Mouse (Mus musculus): Measurements from ENCODE around the gene Enpp1. TPM values are rescaled to one million over a fixed set of nuclear protein-coding genes. Genes with fewer than 3 reads are reported as not detected.

Enpp1 gene
- total and polyA plus RNA-seq, 3 experiments: 0.12 to 0.15 TPM; not detected in 1

DNA sequence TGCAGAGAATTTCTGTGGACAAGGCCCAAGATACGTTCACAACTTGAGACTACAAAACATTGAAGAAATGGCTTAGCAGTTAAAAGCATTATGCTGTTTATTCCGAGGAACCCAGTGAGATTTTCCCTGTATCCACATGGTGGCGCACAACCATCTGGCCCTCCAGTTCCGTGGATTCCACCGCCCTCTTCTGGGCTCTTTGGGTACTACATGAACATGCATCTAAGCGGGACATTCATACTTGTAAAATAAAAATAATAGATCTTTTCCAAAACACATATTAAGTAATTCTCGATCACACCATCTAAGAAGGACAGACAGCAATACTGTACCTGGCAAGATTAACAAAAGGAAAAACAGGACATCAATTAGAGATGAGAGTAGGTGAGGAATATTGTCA lies 89.4 kb downstream of the Enpp1 start:
- TF ChIP-seq GABPA (IDR thresholded peaks at IDR 0.05; ENCODE audit: low read depth, low read length) (no peak), RAD21 (IDR thresholded peaks at IDR 0.05; ENCODE audit: low read depth, low read length) (peak; percentile 68), ELF1 (IDR thresholded peaks at IDR 0.05; ENCODE audit: low read depth, low read length) (peak; percentile 14; the same call in 1 of the 2 replicates), UBTF (IDR thresholded peaks at IDR 0.05; ENCODE audit: borderline replicate concordance, insufficient read depth, low read depth, low read length) (no peak), CHD1 (IDR thresholded peaks at IDR 0.05; ENCODE audit: low read depth, low read length) (no peak), MXI1 (IDR thresholded peaks at IDR 0.05; ENCODE audit: low read depth, low read length) (no peak), MYB (IDR thresholded peaks at IDR 0.05; ENCODE audit: low read depth, low read length) (no peak), BHLHE40 (IDR thresholded peaks at IDR 0.05; ENCODE audit: borderline replicate concordance, low read depth, low read length) (no peak), ZNF384 (IDR thresholded peaks at IDR 0.05; ENCODE audit: low read depth, low read length) (no peak), TBP (IDR thresholded peaks at IDR 0.05; ENCODE audit: low read depth, low read length) (no peak), HCFC1 (IDR thresholded peaks at IDR 0.05; ENCODE audit: low read depth, low read length) (no peak), GATA1 (IDR thresholded peaks at IDR 0.05; ENCODE audit: low read depth, low read length) (no peak), MAX (IDR thresholded peaks at IDR 0.05; ENCODE audit: low read length) (no peak), SMC3 (IDR thresholded peaks at IDR 0.05; ENCODE audit: low read depth, low read length) (peak; percentile 85), ZC3H11A (IDR thresholded peaks at IDR 0.05; ENCODE audit: low read depth, low read length) (peak; percentile 16; the same call in 1 of the 2 replicates), CHD2 (IDR thresholded peaks at IDR 0.05; ENCODE audit: low read length) (no peak), MAZ (IDR thresholded peaks at IDR 0.05; ENCODE audit: low read depth, low read length) (no peak), MYC (IDR thresholded peaks at IDR 0.05; ENCODE audit: low read depth, low read length) (no peak), SIN3A (IDR thresholded peaks at IDR 0.05; ENCODE audit: low read length) (no peak), TAL1 (IDR thresholded peaks at IDR 0.05; ENCODE audit: low read length) (no peak), ZKSCAN1 (IDR thresholded peaks at IDR 0.05; ENCODE audit: low read depth, low read length) (no peak), KAT2A (conservative IDR thresholded peaks at IDR 0.05; ENCODE audit: low read depth, low read length) (no peak), NRF1 (IDR thresholded peaks at IDR 0.05; ENCODE audit: insufficient read depth, low read depth, low read length, poor library complexity, severe bottlenecking) (no peak), NELFE (IDR thresholded peaks at IDR 0.05; ENCODE audit: low read depth, low read length) (no peak), POLR2AphosphoS5 (IDR thresholded peaks at IDR 0.05; ENCODE audit: borderline replicate concordance, low read depth, low read length) (no peak), JUND (IDR thresholded peaks at IDR 0.05; ENCODE audit: low read depth, low read length) (peak; percentile 75; the same call in 1 of the 2 replicates), EP300 (IDR thresholded peaks at IDR 0.05; ENCODE audit: low read depth in 1 of 2, low read length in 2 of 2) (no peak), ZMIZ1 (IDR thresholded peaks at IDR 0.05; ENCODE audit: low read depth, low read length) (no peak), ETS1 (IDR thresholded peaks at IDR 0.05; ENCODE audit: low read depth, low read length) (no peak), USF1 (IDR thresholded peaks at IDR 0.05; ENCODE audit: low read depth, low read length) (no peak), CTCF (IDR thresholded peaks at IDR 0.05 in 2 of 3, conservative IDR thresholded peaks at IDR 0.05 in 1 of 3; ENCODE audit: control insufficient read depth in 1 of 3, insufficient read depth in 1 of 3, low read depth in 2 of 3, low read length in 3 of 3, poor library complexity in 1 of 3, severe bottlenecking in 1 of 3) (peak; percentile 77 to 100 (median 94); a peak in 5 of 6 replicates), TCF12 (IDR thresholded peaks at IDR 0.05; ENCODE audit: low read depth, low read length) (no peak)
- H3K4me3 ChIP-seq (ENCODE audit: control insufficient read depth in 1 of 2, insufficient read depth in 1 of 2, low read depth in 2 of 2, low read length in 2 of 2): no peak overlapping the region
- H3K9ac ChIP-seq (ENCODE audit: control insufficient read depth, low read depth, low read length, poor library complexity, severe bottlenecking): no peak overlapping the region
- no peaks in the 10 kb centered on the region for H3K9me3 ChIP-seq (replicated peaks; ENCODE audit: insufficient read depth, low read length)
- no peaks in the 10 kb centered on the region for H3K36me3 ChIP-seq (ENCODE audit: control insufficient read depth in 1 of 2, insufficient read depth in 2 of 2, low read length in 2 of 2)
- no peak overlapping the region for H3K27ac ChIP-seq (ENCODE audit: control insufficient read depth, low read depth, low read length)
- H3K4me1 ChIP-seq (ENCODE audit: control insufficient read depth in 1 of 2, insufficient read depth in 2 of 2, low read length in 2 of 2): no peaks in the 10 kb centered on the region
- H3K27me3 ChIP-seq (ENCODE audit: control insufficient read depth in 1 of 2, insufficient read depth in 2 of 2, low read length in 2 of 2): no peaks in the 10 kb centered on the region
- H3K79me2 ChIP-seq (ENCODE audit: control insufficient read depth, insufficient read depth, low read length, poor library complexity): no peaks in the 10 kb centered on the region
- DNase-seq (ENCODE audit: low read depth, low spot score): peak; percentile 85

All from MEL (cell line).